Mouse (Mus musculus): ENCODE results near the gene Slc26a8. TPM values are rescaled to one million over a fixed set of nuclear protein-coding genes. Genes with fewer than 3 reads are reported as not detected.
A peak's percentile ranks its signal among the peaks of the same experiment; 100 is the strongest.

The Slc26a8 gene
- polyA plus RNA-seq, 1 experiment from 2014 or later = 0.20 TPM

DNA sequence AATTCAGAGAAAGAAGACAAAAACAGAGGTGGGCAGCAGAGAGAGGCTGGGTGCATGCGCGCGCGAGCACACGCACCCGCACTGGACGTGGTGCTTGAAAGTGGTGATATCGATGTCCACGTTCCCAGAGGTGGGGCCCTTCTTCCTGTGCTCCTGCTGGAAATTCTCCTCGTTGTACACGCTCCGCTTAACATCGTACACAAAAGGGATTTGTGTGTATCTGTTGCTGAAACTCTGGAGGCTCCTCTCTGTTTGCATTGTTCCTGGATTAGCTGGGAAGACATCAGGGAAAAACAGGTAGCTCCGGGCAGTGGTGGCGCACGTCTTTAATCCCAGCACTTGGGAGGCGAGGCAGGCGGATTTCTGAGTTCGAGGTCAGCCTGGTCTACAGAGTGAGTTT lies 5.4 kb downstream of the Slc26a8 start:
- Histone ChIP-seq H3K36me3 (no peaks in the 10 kb centered on the region), H3K4me3 (replicated peaks) (no peak overlapping the region), H3K27ac (no peak overlapping the region), H3K4me2 (no peak overlapping the region), H3K9me3 (replicated peaks) (no peaks in the 10 kb centered on the region), H3K4me1 (replicated peaks) (peaks cover 23% of the 10 kb centered on the region), H3K27me3 (no peaks in the 10 kb centered on the region), H3K9ac (no peak overlapping the region)
- ATAC-seq (ENCODE audit: low read depth) = no peak
- DNase-seq = no peak
- WGBS (ENCODE audit: insufficient replicate concordance) = 76% methylated on average over 19 of the region's 19 CpGs

DNA sequence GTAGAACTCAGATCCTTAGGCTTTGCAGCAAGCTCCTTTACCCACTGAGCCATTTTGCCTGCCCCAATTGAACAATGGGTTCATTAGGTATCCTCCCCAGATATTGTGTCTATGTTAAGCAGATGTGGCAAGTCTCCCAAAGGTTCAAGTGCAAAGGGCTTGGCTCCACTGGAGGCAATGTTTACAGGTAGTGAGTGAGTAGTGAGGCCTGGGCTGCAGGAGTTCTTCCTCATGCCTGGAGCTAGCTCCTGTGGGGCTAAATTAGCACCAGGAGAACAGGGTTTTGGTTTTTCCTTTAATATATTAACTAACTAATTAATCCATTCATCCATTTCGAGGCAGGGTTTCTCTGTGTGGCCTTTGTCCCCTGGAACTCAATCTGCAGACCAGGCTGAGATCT lies 6.4 kb downstream of the Slc26a8 start:
- WGBS (ENCODE audit: insufficient replicate concordance) = 57% methylated on average over 1 of the region's 1 CpGs
- no peak for ATAC-seq (ENCODE audit: low read depth)
- no peaks in the 10 kb centered on the region for H3K9me3 ChIP-seq (replicated peaks)

GRCm38 (mm10) chr17:28682311-28683084 lies 7.5 kb downstream of the Slc26a8 start:
- peaks cover 16% of the 10 kb centered on the region; the same call in 1 of the 2 replicates for H3K4me1 ChIP-seq (replicated peaks)
- no peak overlapping the region for H3K9ac ChIP-seq
- no peak overlapping the region for H3K4me2 ChIP-seq
- no peaks in the 10 kb centered on the region for H3K36me3 ChIP-seq
- DNase-seq (no peak), ATAC-seq (ENCODE audit: low read depth) (peak; percentile 49)
- H3K9me3 ChIP-seq (replicated peaks) = no peaks in the 10 kb centered on the region
- WGBS (ENCODE audit: insufficient replicate concordance) = 64% methylated on average over 13 of the region's 13 CpGs
- no peak overlapping the region for H3K4me3 ChIP-seq (replicated peaks)
- no peaks in the 10 kb centered on the region for H3K27me3 ChIP-seq
- peak overlapping the region; percentile 72 for H3K27ac ChIP-seq

More for the DNA sequence above, 6.4 kb downstream of the Slc26a8 start:
- Histone ChIP-seq H3K4me3 (replicated peaks) (no peak overlapping the region), H3K4me1 (replicated peaks) (peaks cover 16% of the 10 kb centered on the region; the same call in 1 of the 2 replicates), H3K27ac (peak overlapping the region; percentile 72; the same call in 1 of the 2 replicates), H3K4me2 (no peak overlapping the region), H3K27me3 (no peaks in the 10 kb centered on the region), H3K9ac (no peak overlapping the region), H3K36me3 (no peaks in the 10 kb centered on the region)
- DNase-seq = no peak

DNA sequence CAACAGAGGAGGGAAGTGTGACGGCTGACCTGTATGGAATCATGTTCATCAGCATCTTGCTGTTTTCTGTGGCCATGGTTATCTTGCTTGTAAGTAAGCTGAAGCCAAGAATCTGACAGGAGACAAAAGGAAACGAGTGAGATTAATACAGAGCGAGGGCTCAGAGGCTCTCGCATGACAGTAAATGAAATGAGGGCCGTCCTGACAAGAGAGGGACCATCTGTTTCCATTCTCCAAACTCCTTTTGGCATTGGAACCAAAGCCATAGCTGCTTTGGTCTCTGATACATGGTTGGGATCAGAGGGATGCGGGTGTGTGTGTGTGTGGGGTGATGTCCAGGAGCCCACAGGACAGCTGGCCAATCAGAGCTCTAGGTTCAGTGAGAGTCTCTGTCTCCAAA lies 30.5 kb downstream of the Slc26a8 start:
- WGBS (ENCODE audit: insufficient replicate concordance) = 50% methylated on average over 6 of the region's 6 CpGs

GRCm38 (mm10) chr17:28657936-28658335 lies 32.1 kb downstream of the Slc26a8 start:
- Histone ChIP-seq H3K4me1 (replicated peaks) (peaks cover 4% of the 10 kb centered on the region), H3K9ac (no peak overlapping the region), H3K9me3 (replicated peaks) (no peaks in the 10 kb centered on the region), H3K27me3 (no peaks in the 10 kb centered on the region), H3K27ac (no peak overlapping the region), H3K4me3 (replicated peaks) (no peak overlapping the region), H3K36me3 (no peaks in the 10 kb centered on the region), H3K4me2 (no peak overlapping the region)
- WGBS (ENCODE audit: insufficient replicate concordance) = 34% methylated on average over 4 of the region's 4 CpGs
- ATAC-seq (ENCODE audit: low read depth) (no peak), DNase-seq (no peak)

More for the DNA sequence above, 30.5 kb downstream of the Slc26a8 start:
- ATAC-seq (ENCODE audit: low read depth) = no peak
- H3K36me3 ChIP-seq = no peaks in the 10 kb centered on the region
- no peak overlapping the region for H3K9ac ChIP-seq
- no peak for DNase-seq
- H3K4me2 ChIP-seq = no peak overlapping the region
- H3K4me1 ChIP-seq (replicated peaks) = peaks cover 4% of the 10 kb centered on the region
- no peaks in the 10 kb centered on the region for H3K27me3 ChIP-seq
- no peak overlapping the region for H3K4me3 ChIP-seq (replicated peaks)
- H3K27ac ChIP-seq = no peak overlapping the region
- H3K9me3 ChIP-seq (replicated peaks) = no peaks in the 10 kb centered on the region

DNA sequence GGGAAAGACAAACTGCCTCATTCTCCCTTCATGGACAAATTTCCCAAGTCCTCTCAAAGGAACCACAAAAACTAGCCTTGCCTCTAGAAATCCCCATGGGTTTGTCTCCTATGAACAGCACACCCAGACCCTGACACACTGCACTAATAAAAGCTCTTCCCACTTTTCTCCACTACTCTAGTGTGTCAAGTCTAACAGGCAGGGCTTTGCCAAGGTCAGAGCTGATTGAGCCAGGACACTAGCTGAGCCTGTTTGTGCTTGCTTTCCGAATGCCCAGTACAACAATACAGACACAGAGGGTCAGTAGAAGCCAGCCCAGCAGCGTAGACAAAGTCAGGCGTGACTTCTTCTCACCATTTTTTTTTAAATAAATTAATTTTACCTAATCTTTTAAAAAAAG lies 39.8 kb downstream of the Slc26a8 start:
- no peak overlapping the region for H3K9ac ChIP-seq
- 71% methylated on average over 3 of the region's 3 CpGs for WGBS (ENCODE audit: insufficient replicate concordance)
- H3K9me3 ChIP-seq (replicated peaks) = no peaks in the 10 kb centered on the region
- no peak overlapping the region for H3K4me2 ChIP-seq
- H3K4me1 ChIP-seq (replicated peaks) = no peaks in the 10 kb centered on the region
- H3K36me3 ChIP-seq = no peaks in the 10 kb centered on the region
- no peaks in the 10 kb centered on the region for H3K27me3 ChIP-seq
- DNase-seq = no peak
- ATAC-seq (ENCODE audit: low read depth) = no peak
- no peak overlapping the region for H3K27ac ChIP-seq
- H3K4me3 ChIP-seq (replicated peaks) = no peak overlapping the region

DNA sequence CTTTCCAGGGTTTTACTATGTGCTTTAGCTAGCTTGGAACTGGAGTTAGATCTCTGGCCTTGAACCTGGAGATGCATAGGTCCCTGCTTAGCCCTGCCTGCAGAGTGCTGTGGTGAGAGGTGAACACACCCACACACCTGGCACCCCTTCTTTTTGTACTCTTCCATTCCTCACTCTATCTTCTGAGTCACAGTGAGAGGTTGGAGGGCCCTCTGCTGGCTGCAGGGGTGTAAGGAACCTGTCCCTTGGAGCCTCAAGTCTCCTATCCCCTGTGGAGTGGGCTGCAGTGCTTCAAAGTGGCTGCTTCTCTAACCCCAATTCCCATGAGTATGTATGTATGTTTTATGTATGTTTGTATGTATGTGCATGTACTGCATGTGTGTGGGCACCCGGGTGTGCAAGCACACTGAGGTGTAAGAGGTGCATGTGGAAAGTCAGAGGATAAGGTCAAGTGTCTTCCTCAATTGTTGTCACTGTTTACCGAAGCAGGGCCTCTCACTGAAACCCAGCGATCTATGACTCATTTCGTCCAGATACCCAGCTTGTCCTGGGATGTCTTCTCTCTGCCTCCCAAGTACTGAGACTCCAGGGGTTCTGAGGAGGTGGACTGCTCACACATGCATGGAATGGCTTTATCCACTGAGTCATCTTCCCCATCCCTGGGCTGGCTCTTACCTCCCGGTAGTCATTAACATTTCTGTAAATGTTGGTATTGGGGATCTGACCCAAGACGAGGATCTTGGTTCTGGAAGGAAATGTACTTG lies 41.2 kb downstream of the Slc26a8 start:
- no peak overlapping the region for H3K4me3 ChIP-seq (replicated peaks)
- no peak for ATAC-seq (ENCODE audit: low read depth)
- H3K9me3 ChIP-seq (replicated peaks) = no peaks in the 10 kb centered on the region
- no peaks in the 10 kb centered on the region for H3K36me3 ChIP-seq
- no peak overlapping the region for H3K9ac ChIP-seq
- no peaks in the 10 kb centered on the region for H3K4me1 ChIP-seq (replicated peaks)
- no peak overlapping the region for H3K4me2 ChIP-seq
- H3K27me3 ChIP-seq = 0 out of 2 replicates have a peak, but pooled peaks cover 4% of the 10 kb centered on the region
- WGBS (ENCODE audit: insufficient replicate concordance) = 36% methylated on average over 6 of the region's 6 CpGs
- peak; percentile 6 for DNase-seq
- no peak overlapping the region for H3K27ac ChIP-seq

DNA sequence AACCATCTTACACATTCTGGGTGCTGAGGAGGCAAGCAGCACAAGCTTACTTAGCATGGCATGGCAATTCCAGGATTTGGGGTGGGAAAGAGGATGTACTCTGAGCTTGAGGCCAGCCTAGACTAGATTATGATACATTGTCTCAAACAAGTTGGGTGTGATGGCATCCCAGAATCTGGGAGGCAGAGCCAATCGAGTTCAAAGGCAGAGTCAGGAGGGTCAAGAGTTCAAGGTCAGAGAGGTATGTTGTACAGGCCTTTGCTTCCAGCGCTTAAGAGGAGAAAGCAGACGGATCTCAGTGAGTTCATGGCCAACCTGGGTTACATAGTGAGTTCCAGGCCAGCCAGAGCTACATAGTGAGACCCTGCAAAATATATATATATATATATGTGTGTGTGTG lies 43.8 kb downstream of the Slc26a8 start:
- WGBS (ENCODE audit: insufficient replicate concordance) = 39% methylated on average over 3 of the region's 3 CpGs
- ATAC-seq (ENCODE audit: low read depth) = no peak

GRCm38 (mm10) chr17:28644112-28644511 lies 45.9 kb downstream of the Slc26a8 start:
- whole genome bisulfite sequencing (ENCODE audit: insufficient replicate concordance) = 26% methylated on average over 4 of the region's 4 CpGs
- DNase-seq (no peak), ATAC-seq (ENCODE audit: low read depth) (no peak)

More for the DNA sequence above, 43.8 kb downstream of the Slc26a8 start:
- H3K4me3 ChIP-seq (replicated peaks) = no peak overlapping the region
- H3K27me3 ChIP-seq = peaks cover 17% of the 10 kb centered on the region; the same call in 1 of the 2 replicates
- H3K27ac ChIP-seq = no peak overlapping the region
- no peaks in the 10 kb centered on the region for H3K9me3 ChIP-seq (replicated peaks)
- no peak for DNase-seq
- H3K4me2 ChIP-seq = no peak overlapping the region
- no peaks in the 10 kb centered on the region for H3K4me1 ChIP-seq (replicated peaks)
- no peak overlapping the region for H3K9ac ChIP-seq
- H3K36me3 ChIP-seq = no peaks in the 10 kb centered on the region

DNA sequence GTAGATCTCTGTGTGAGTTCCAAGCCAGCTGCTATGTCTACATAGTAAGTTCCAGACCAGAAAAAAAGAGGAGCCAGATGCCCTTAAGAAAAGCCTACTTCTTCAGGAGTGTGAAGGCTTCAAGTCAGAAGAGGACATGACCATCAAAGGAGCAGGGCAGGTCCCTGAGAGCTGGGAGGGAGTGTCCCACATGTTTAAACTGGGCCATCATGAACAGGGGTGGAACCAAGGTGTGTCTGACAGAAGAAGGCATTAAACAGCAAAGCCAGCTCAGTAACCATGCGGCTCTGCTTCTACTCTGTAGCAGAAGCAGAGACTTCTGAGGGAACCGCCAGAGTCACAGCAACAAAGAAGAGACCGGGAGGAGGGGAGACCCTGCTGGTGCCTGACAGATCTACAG lies 46.3 kb downstream of the Slc26a8 start:
- no peak for ATAC-seq (ENCODE audit: low read depth)
- no peaks in the 10 kb centered on the region for H3K4me1 ChIP-seq (replicated peaks)
- 41% methylated on average over 3 of the region's 3 CpGs for WGBS (ENCODE audit: insufficient replicate concordance)

More at GRCm38 (mm10) chr17:28644112-28644511, 45.9 kb downstream of the Slc26a8 start:
- H3K27me3 ChIP-seq = peaks cover 17% of the 10 kb centered on the region; the same call in 1 of the 2 replicates
- H3K9ac ChIP-seq = no peak overlapping the region
- no peaks in the 10 kb centered on the region for H3K4me1 ChIP-seq (replicated peaks)
- no peaks in the 10 kb centered on the region for H3K36me3 ChIP-seq
- H3K9me3 ChIP-seq (replicated peaks) = no peaks in the 10 kb centered on the region
- no peak overlapping the region for H3K4me3 ChIP-seq (replicated peaks)
- no peak overlapping the region for H3K27ac ChIP-seq
- no peak overlapping the region for H3K4me2 ChIP-seq

DNA sequence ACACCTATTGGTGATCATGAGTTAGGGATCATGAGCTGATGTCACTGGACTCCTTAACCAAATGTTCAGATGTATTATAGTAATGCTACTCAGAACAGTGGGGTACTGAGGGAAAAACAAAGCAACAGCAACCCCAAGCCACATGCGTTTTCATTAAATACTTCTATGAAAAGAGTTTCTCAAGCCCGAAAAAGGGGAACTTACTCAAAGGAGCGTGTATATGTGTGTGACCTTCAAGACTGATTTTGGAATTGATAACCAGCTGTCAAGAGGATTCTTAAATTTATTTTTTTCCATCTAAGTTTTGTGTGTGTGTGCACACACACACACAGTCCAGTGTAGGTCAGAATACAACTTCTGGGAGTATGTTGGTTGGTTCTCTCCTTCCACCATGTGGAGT lies 49.9 kb downstream of the Slc26a8 start:
- ATAC-seq (ENCODE audit: low read depth) = no peak
- H3K9ac ChIP-seq = no peak overlapping the region
- 22% methylated on average over 3 of the region's 3 CpGs for WGBS (ENCODE audit: insufficient replicate concordance)

More for the DNA sequence above, 46.3 kb downstream of the Slc26a8 start:
- DNase-seq = no peak
- no peak overlapping the region for H3K27ac ChIP-seq
- peaks cover 17% of the 10 kb centered on the region; the same call in 1 of the 2 replicates for H3K27me3 ChIP-seq
- H3K9me3 ChIP-seq (replicated peaks) = no peaks in the 10 kb centered on the region
- H3K4me2 ChIP-seq = no peak overlapping the region
- H3K4me3 ChIP-seq (replicated peaks) = no peak overlapping the region
- H3K9ac ChIP-seq = no peak overlapping the region
- no peaks in the 10 kb centered on the region for H3K36me3 ChIP-seq

More for the DNA sequence above, 49.9 kb downstream of the Slc26a8 start:
- Histone ChIP-seq H3K4me2 (no peak overlapping the region), H3K4me1 (replicated peaks) (no peaks in the 10 kb centered on the region), H3K36me3 (no peaks in the 10 kb centered on the region), H3K27ac (no peak overlapping the region), H3K27me3 (peaks cover 21% of the 10 kb centered on the region; the same call in 1 of the 2 replicates), H3K9me3 (replicated peaks) (no peaks in the 10 kb centered on the region), H3K4me3 (replicated peaks) (no peak overlapping the region)
- DNase-seq = no peak

All from liver, embryonic 13.5 days (tissue).